8 mouse cellular contexts compared by ENCODE assay signal in the genomic region with DNA sequence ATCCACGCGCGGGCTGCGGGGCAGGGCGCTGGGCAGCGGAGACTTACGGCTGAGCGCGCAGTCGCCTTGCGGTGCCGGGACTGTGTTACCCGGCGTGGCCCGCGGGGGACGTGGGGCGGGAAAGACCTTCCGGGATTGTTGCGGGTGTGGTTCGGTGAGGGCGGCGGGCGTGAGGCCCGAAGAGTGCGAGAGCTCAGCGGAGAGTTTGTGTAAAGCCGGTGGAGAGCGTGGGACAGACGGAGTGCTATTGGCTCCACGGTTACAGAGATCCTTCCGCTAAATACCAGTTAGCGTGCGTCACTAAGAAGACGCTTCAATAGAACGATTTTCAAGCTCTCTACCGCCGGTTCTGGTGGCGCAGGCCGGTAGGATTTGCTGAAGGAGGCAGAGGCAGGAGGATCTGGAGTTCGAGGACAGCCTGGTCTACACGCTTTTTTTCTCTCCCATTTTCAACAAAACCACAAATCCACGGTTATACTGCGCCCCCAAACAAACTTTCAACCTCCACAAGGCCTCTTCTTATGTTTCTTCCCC. TPM values are rescaled to one million over a fixed set of nuclear protein-coding genes. Genes with fewer than 3 reads are reported as not detected.
DNase-seq lines count a peak whose midpoint lies in the region; ATAC-seq lines count a peak whose summit lies in the region.

No protein-coding gene starts in this region.

- peak; percentile 93 to 94 for DNase-seq in CD8-positive naive resting alpha-beta T cell, adult 2 months (ENCODE audit: low read depth in 2 of 2, low spot score in 2 of 2)
- DNase-seq in c-Kit-negative CD71-positive TER-119-positive erythroid progenitor cells, embryonic 14.5 days (ENCODE audit: low read depth, low spot score) = peak; percentile 62
- DNase-seq in fibroblast of lung, adult 2 months (ENCODE audit: low read depth) = peak; percentile 92
- peak; percentile 90 for DNase-seq in kidney, postnatal 10 days
- DNase-seq in naive thymus-derived CD4-positive, alpha-beta T cell, adult 2 months (ENCODE audit: low read depth) = peak; percentile 100
- peak; percentile 99 for DNase-seq in splenic B cell, adult 2 months (ENCODE audit: low read depth, low spot score)

- ATAC-seq in heart, embryonic 14.5 days (ENCODE audit: insufficient number of reproducible peaks, insufficient read depth, low FRiP score, low read depth) = peak; percentile 76
- peak; percentile 68 for ATAC-seq in liver, embryonic 12.5 days

- no peaks in the 10 kb centered on the region for H3K36me3 ChIP-seq in heart, embryonic 14.5 days (ENCODE audit: control insufficient read depth, insufficient read depth, low read length)
- H3K36me3 ChIP-seq in liver, embryonic 12.5 days = no peaks in the 10 kb centered on the region
- peaks cover 6% of the 10 kb centered on the region; the same call in 1 of the 2 replicates for H3K36me3 ChIP-seq in splenic B cell, adult 2 months (ENCODE audit: control insufficient read depth, insufficient read depth, low read length, poor library complexity, severe bottlenecking)

- H3K4me3 ChIP-seq in heart, embryonic 14.5 days (ENCODE audit: control insufficient read depth in 1 of 2, insufficient read depth in 1 of 2, low read depth in 1 of 2, low read length in 2 of 2) = peak overlapping the region; percentile 76 to 91
- peak overlapping the region; percentile 74 for H3K4me3 ChIP-seq in liver, embryonic 12.5 days

- peaks cover 2 to 15% of the 10 kb centered on the region in 2 experiments; a peak in 3 of 4 replicates for H3K4me1 ChIP-seq in heart, embryonic 14.5 days (ENCODE audit: control insufficient read depth in 2 of 2, insufficient read depth in 2 of 2, low read length in 2 of 2)
- peaks cover 45% of the 10 kb centered on the region for H3K4me1 ChIP-seq in liver, embryonic 12.5 days

- H3K9ac ChIP-seq in heart, embryonic 14.5 days (ENCODE audit: low read length) = peak overlapping the region; percentile 93
- H3K9ac ChIP-seq in liver, embryonic 12.5 days = peak overlapping the region; percentile 76

- H3K27me3 ChIP-seq in heart, embryonic 14.5 days (ENCODE audit: control insufficient read depth, insufficient read depth, low read length) = no peaks in the 10 kb centered on the region
- no peaks in the 10 kb centered on the region for H3K27me3 ChIP-seq in liver, embryonic 12.5 days (replicated peaks)
- no peaks in the 10 kb centered on the region for H3K27me3 ChIP-seq in splenic B cell, adult 2 months (ENCODE audit: control insufficient read depth, insufficient read depth, low read length, poor library complexity, severe bottlenecking)

- H3K4me2 ChIP-seq in heart, embryonic 14.5 days (ENCODE audit: low read length) = peak overlapping the region; percentile 84
- peak overlapping the region; percentile 81 for H3K4me2 ChIP-seq in liver, embryonic 12.5 days

- peak overlapping the region; percentile 78 to 93 for H3K27ac ChIP-seq in heart, embryonic 14.5 days (replicated peaks in 1 of 2; ENCODE audit: control insufficient read depth in 1 of 2, insufficient read depth in 1 of 2, low read depth in 2 of 2, low read length in 2 of 2)
- peak overlapping the region; percentile 78 for H3K27ac ChIP-seq in liver, embryonic 12.5 days

- 0% methylated on average over 44 of the region's 44 CpGs for WGBS in heart, embryonic 14.5 days
- under 1% methylated on average over 44 of the region's 44 CpGs for WGBS in liver, embryonic 12.5 days (ENCODE audit: insufficient replicate concordance)

- no peaks in the 10 kb centered on the region for H3K9me3 ChIP-seq in heart, embryonic 14.5 days (ENCODE audit: control insufficient read depth, low read length)
- H3K9me3 ChIP-seq in liver, embryonic 12.5 days (replicated peaks) = no peaks in the 10 kb centered on the region

RNA-seq across cellular contexts. Expression of a gene that starts 16.9 kb away (rescaled TPM):
- not detected in 2 replicates for polyA plus RNA-seq in heart, embryonic 14.5 days (2014; fragmentation: Nextera tagmentation; extraction: Ambion mirVana)
- polyA plus RNA-seq in liver, embryonic 12.5 days (2016; fragmentation: Nextera tagmentation; extraction: Ambion mirVana) = not detected in 2 replicates

RNA-seq across cellular contexts. Expression of a gene that starts 16.9 kb away (rescaled TPM):
- not detected in 2 replicates for polyA plus RNA-seq in heart, embryonic 14.5 days (2014; fragmentation: Nextera tagmentation; extraction: Ambion mirVana)
- not detected in 2 replicates for polyA plus RNA-seq in liver, embryonic 12.5 days (2016; fragmentation: Nextera tagmentation; extraction: Ambion mirVana)

RNA-seq across cellular contexts. Expression of a gene that starts 44.4 kb away (rescaled TPM):
- 0.08 TPM in 1 of 2 replicates, not detected in the other for polyA plus RNA-seq in heart, embryonic 14.5 days (2014; fragmentation: Nextera tagmentation; extraction: Ambion mirVana)
- 0.06 TPM in 1 of 2 replicates, not detected in the other for polyA plus RNA-seq in liver, embryonic 12.5 days (2016; fragmentation: Nextera tagmentation; extraction: Ambion mirVana)

RNA-seq across cellular contexts. Expression of a gene that starts 47.9 kb away (rescaled TPM):
- polyA plus RNA-seq in heart, embryonic 14.5 days (2014; fragmentation: Nextera tagmentation; extraction: Ambion mirVana) = 0.34 TPM in 1 of 2 replicates, not detected in the other
- 6.3 and 6.4 TPM in 2 replicates for polyA plus RNA-seq in liver, embryonic 12.5 days (2016; fragmentation: Nextera tagmentation; extraction: Ambion mirVana)

RNA-seq across cellular contexts. Expression of a gene that starts 54.0 kb away (rescaled TPM):
- polyA plus RNA-seq in heart, embryonic 14.5 days (2014; fragmentation: Nextera tagmentation; extraction: Ambion mirVana) = not detected in 2 replicates
- 0.10 TPM in 1 of 2 replicates, not detected in the other for polyA plus RNA-seq in liver, embryonic 12.5 days (2016; fragmentation: Nextera tagmentation; extraction: Ambion mirVana)

Comparison
In these comparisons a context has a peak if more than half of its experiments do, and no peak if none do; other contexts are left out.
1. Peak in every context shown above with its lines: DNase-seq, ATAC-seq, H3K4me3 ChIP-seq and H3K27ac ChIP-seq.